Mouse (Mus musculus): ENCODE results near the gene Tex14. TPM values are rescaled to one million over a fixed set of nuclear protein-coding genes. Genes with fewer than 3 reads are reported as not detected.
"Not testable (repeated sequence)": the region's sequence is repeated elsewhere in the genome, so short reads cannot be mapped to it uniquely, and the experiment has no call there.

Gene Tex14
- polyA plus RNA-seq, 1 experiment from 2014 or later, result 0.53 TPM

- DNase-seq (ENCODE audit: low spot score), result peak; percentile 32
These were observed 43.2 kb downstream of the Tex14 start for GRCm38 (mm10) chr11:87448081-87448475.

GRCm38 (mm10) chr11:87448476-87449199 lies 43.8 kb downstream of the Tex14 start:
- DNase-seq (ENCODE audit: low spot score), result peak; percentile 77

- DNase-seq (ENCODE audit: low spot score), result no peak
These were observed 44.3 kb downstream of the Tex14 start for GRCm38 (mm10) chr11:87449200-87449547.

GRCm38 (mm10) chr11:87449847-87450246 lies 45.0 kb downstream of the Tex14 start:
- DNase-seq (ENCODE audit: low spot score), result not testable (repeated sequence)

- DNase-seq (ENCODE audit: low spot score), result not testable (repeated sequence)
These were observed 47.9 kb downstream of the Tex14 start for GRCm38 (mm10) chr11:87452779-87453178.

- DNase-seq (ENCODE audit: low spot score), result no peak
These were observed 48.6 kb downstream of the Tex14 start for GRCm38 (mm10) chr11:87453216-87454034.

GRCm38 (mm10) chr11:87454035-87454690 lies 49.3 kb downstream of the Tex14 start:
- no peak for DNase-seq (ENCODE audit: low spot score)

GRCm38 (mm10) chr11:87455573-87455972 lies 50.7 kb downstream of the Tex14 start:
- no peak for DNase-seq (ENCODE audit: low spot score)

GRCm38 (mm10) chr11:87455984-87456383 lies 51.1 kb downstream of the Tex14 start:
- DNase-seq (ENCODE audit: low spot score), result no peak

- DNase-seq (ENCODE audit: low spot score), result no peak
These were observed 55.7 kb downstream of the Tex14 start for GRCm38 (mm10) chr11:87460566-87460965.

GRCm38 (mm10) chr11:87461780-87462460 lies 57.1 kb downstream of the Tex14 start:
- DNase-seq (ENCODE audit: low spot score), result peak; percentile 63

GRCm38 (mm10) chr11:87462461-87463242 lies 57.8 kb downstream of the Tex14 start:
- peak; percentile 77 for DNase-seq (ENCODE audit: low spot score)

GRCm38 (mm10) chr11:87463243-87463540 lies 58.3 kb downstream of the Tex14 start:
- no peak for DNase-seq (ENCODE audit: low spot score)

- not testable (repeated sequence) for DNase-seq (ENCODE audit: low spot score)
These were observed 59.0 kb downstream of the Tex14 start for GRCm38 (mm10) chr11:87463792-87464430.

GRCm38 (mm10) chr11:87465990-87466593 lies 61.2 kb downstream of the Tex14 start:
- DNase-seq (ENCODE audit: low spot score), result no peak

- DNase-seq (ENCODE audit: low spot score), result peak; percentile 68
These were observed 62.8 kb downstream of the Tex14 start for GRCm38 (mm10) chr11:87467491-87468277.

- DNase-seq (ENCODE audit: low spot score), result no peak
These were observed 63.4 kb downstream of the Tex14 start for GRCm38 (mm10) chr11:87468278-87468655.

- no peak for DNase-seq (ENCODE audit: low spot score)
These were observed 63.9 kb downstream of the Tex14 start for GRCm38 (mm10) chr11:87468706-87469315.
